Mouse (Mus musculus) pancreas, adult 10 weeks (tissue): ENCODE data around the gene Unc93a2. TPM values are rescaled to one million over a fixed set of nuclear protein-coding genes. Genes with fewer than 3 reads are reported as not detected.

Source experiments
- polyA plus RNA-seq: library from polyadenylated mRNA; stranded (reverse); fragments of 350-450 nt; fragmentation: Illumina TruSeq; extraction: RNeasy Lipid Tissue Mini Kit (QIAGEN cat#74804); gene quantifications from one replicate; pipeline ENCODE4 v1.2.3, GENCODE M21; 2015; ENCODE audit warnings: low read depth, low replicate concordance; ENCODE audit not compliant: insufficient read depth

The Unc93a2 gene
- not detected for polyA plus RNA-seq

GRCm38 (mm10) chr17:7385364-7385763 is at the start of gene Unc93a2:
Gene Unc93a2, minus strand, starts transcription at chr17:7385464.

DNA sequence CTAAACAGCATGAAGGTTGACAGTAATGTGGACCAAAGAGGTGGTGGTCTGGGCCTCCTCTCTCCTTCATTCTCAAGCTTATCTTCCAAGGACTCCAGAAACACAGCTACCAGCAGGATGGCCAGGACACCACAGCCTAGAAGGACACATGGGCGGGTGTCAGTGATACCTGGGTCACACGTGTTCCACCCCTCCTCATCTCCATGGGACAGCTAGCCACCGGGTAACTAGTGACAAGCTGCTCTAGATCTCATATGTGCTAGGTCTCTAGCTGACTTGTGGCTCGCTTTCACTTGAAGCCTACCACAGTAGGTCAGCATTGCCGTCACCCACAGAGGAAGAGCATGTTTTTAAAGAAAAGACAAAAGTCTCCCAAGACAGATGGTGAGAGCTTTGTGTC is 13.4 kb downstream of the Unc93a2 start, which contains the start of gene Gm49630:
Gene Gm49630, minus strand, starts transcription at position 101 of the 400 bp plus-strand sequence.

DNA sequence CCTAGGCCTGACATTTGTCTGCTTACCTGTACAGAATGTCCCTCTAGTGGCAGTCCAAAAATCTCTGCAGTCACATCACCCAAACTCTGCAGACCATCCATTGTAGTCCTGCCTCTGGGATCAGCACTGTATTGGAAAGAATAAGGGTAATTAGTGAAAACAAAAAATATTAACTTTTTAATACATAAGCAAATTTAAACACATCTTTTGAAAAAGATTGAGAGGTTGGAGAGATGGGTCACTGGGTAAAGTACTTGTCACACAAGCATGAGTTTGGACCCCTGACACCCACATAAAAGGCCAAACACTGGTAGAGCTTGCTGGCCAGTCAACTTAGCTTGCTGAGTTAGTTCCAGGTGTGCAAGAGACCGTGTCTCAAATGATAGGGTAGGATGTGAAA is 32.7 kb downstream of the Unc93a2 start, which contains the start of gene Ttll2:
Gene Ttll2, minus strand, starts transcription at position 101 of the 400 bp plus-strand sequence.

DNA sequence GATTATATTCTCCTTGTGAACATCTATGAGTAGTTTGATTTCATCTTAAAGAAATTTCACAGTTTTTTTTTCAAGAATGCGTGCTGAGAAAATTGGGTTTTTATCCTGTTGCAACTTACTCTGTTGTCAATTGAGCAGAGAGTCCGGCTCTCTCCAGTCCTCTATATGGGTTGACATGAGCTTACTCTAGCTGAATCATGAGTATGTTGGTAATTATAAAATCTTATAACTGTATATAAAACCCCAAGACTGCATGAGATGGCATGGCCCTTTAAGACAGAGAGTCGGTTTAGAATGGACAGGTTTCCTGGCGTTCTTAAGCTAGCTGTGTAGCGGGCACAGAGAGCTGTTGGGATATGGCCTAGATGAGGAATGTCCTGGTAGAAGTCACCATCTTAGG is 60.9 kb downstream of the Unc93a2 start, which contains the start of gene Tcp10a:
Gene Tcp10a, plus strand, starts transcription at position 301 of the 400 bp plus-strand sequence.

Other genes starting within 250 kb of the Unc93a2 start
- gene Rps6ka2, start 215.3 kb downstream of the Unc93a2 start, polyA plus RNA-seq, result 5.1 TPM
- gene Tcp10a, start 60.8 kb downstream of the Unc93a2 start, polyA plus RNA-seq, result not detected
- gene Ttll2, start 32.8 kb downstream of the Unc93a2 start, polyA plus RNA-seq, result not detected
- not detected for gene Gm49630, start 13.5 kb downstream of the Unc93a2 start, polyA plus RNA-seq